Comparison of ENCODE assay signal across 8 mouse cellular contexts in the genomic region with DNA sequence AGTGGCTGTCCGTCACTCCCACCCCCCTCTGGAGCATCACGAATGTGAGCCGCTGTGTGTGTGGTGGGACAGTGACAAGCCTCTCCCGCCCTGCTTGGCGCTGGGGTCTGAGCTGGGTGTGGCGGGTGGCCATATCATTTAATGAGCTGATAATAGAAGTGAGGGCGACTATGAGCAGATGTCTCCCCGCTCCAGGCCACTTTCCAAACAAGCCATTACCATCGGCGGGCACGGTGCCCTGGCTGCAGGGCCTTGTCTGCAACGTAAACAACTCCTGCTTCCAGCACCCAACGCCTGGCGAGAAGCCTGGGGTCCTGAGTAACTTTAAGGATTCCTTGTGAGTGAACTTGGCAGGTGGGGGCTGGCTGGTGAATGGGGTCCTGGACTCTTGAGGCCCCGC. TPM values are rescaled to one million over a fixed set of nuclear protein-coding genes. Genes with fewer than 3 reads are reported as not detected.
DNase-seq lines count a peak whose midpoint lies in the region; ATAC-seq and TF ChIP-seq lines count a peak whose summit lies in the region.

No protein-coding gene starts in this region.

- peaks cover 10% of the 10 kb centered on the region; the same call in 1 of the 2 replicates for H3K27me3 ChIP-seq in lung, embryonic 14.5 days (ENCODE audit: insufficient read depth, low read length)
- H3K27me3 ChIP-seq in cerebellum, adult 2 months (ENCODE audit: control insufficient read depth, insufficient read depth, low read length) = no peaks in the 10 kb centered on the region
- peaks cover 20% of the 10 kb centered on the region for H3K27me3 ChIP-seq in heart, embryonic 11.5 days (ENCODE audit: control insufficient read depth, insufficient read depth, low read length)
- no peaks in the 10 kb centered on the region for H3K27me3 ChIP-seq in stomach, embryonic 15.5 days (replicated peaks)

- no peak for TF ChIP-seq CTCF in lung, embryonic 14.5 days (IDR thresholded peaks at IDR 0.05; ENCODE audit: low read depth)
- TF ChIP-seq CTCF in cerebellum, adult 2 months (IDR thresholded peaks at IDR 0.05; ENCODE audit: borderline replicate concordance, insufficient read depth, low read depth, low read length) = no peak

- peak; percentile 76 for DNase-seq in lung, embryonic 14.5 days
- no peak for DNase-seq in lung, postnatal 14 days
- peak; percentile 77 for DNase-seq in cerebellum, adult 2 months
- DNase-seq in liver = peak; percentile 69
- no peak for DNase-seq in left cerebral cortex, postnatal 25 days (ENCODE audit: low spot score in 2 of 2)
- no peak for DNase-seq in layer of hippocampus, postnatal 14 days (ENCODE audit: low spot score in 2 of 2)

- intact Hi-C loops in left cerebral cortex, postnatal 25 days (cut with DNase I) = no loop called here

- ATAC-seq in lung, embryonic 14.5 days (ENCODE audit: insufficient read depth) = peak; percentile 39; the same call in 1 of the 2 replicates
- no peak for ATAC-seq in heart, embryonic 11.5 days (replicated peaks; ENCODE audit: insufficient number of reproducible peaks, low FRiP score, low TSS enrichment)
- ATAC-seq in stomach, embryonic 15.5 days (ENCODE audit: insufficient read depth, low FRiP score, low read depth) = no peak; the same call in 1 of the 2 replicates

- WGBS in lung, embryonic 14.5 days = 9% methylated on average over 15 of the region's 15 CpGs
- WGBS in cerebellum, adult 2 months = 3% methylated on average over 15 of the region's 15 CpGs
- WGBS in heart, embryonic 11.5 days (ENCODE audit: insufficient replicate concordance) = 6% methylated on average over 15 of the region's 15 CpGs
- 15% methylated on average over 15 of the region's 15 CpGs for whole genome bisulfite sequencing in stomach, embryonic 15.5 days

- H3K27ac ChIP-seq in lung, embryonic 14.5 days (ENCODE audit: low read depth) = peak overlapping the region; percentile 43; the same call in 1 of the 2 replicates
- no peak overlapping the region for H3K27ac ChIP-seq in cerebellum, adult 2 months (ENCODE audit: insufficient read depth, low read length)
- H3K27ac ChIP-seq in heart, embryonic 11.5 days (ENCODE audit: low read depth, low read length) = no peak overlapping the region
- H3K27ac ChIP-seq in stomach, embryonic 15.5 days = no peak overlapping the region

- H3K4me2 ChIP-seq in lung, embryonic 14.5 days = peak overlapping the region; percentile 87
- H3K4me2 ChIP-seq in heart, embryonic 11.5 days = peak overlapping the region; percentile 65
- peak overlapping the region; percentile 79 for H3K4me2 ChIP-seq in stomach, embryonic 15.5 days

- H3K36me3 ChIP-seq in lung, embryonic 14.5 days (ENCODE audit: insufficient read depth) = peaks cover 28% of the 10 kb centered on the region
- H3K36me3 ChIP-seq in heart, embryonic 11.5 days (ENCODE audit: control insufficient read depth, insufficient read depth, low read length) = peaks cover 22% of the 10 kb centered on the region
- H3K36me3 ChIP-seq in stomach, embryonic 15.5 days = peaks cover 18% of the 10 kb centered on the region

- no peaks in the 10 kb centered on the region for H3K9me3 ChIP-seq in lung, embryonic 14.5 days (ENCODE audit: low read depth, low read length)
- no peaks in the 10 kb centered on the region for H3K9me3 ChIP-seq in heart, embryonic 11.5 days (replicated peaks; ENCODE audit: control insufficient read depth, low read length)
- H3K9me3 ChIP-seq in stomach, embryonic 15.5 days = no peaks in the 10 kb centered on the region

- peak overlapping the region; percentile 34 for H3K9ac ChIP-seq in lung, embryonic 14.5 days
- H3K9ac ChIP-seq in heart, embryonic 11.5 days (ENCODE audit: low read depth, low read length) = peak overlapping the region; percentile 18
- no peak overlapping the region for H3K9ac ChIP-seq in stomach, embryonic 15.5 days

- TF ChIP-seq POLR2A in cerebellum, adult 2 months (IDR thresholded peaks at IDR 0.05; ENCODE audit: borderline replicate concordance, insufficient read depth, low read length) = no peak

- peak overlapping the region; percentile 52 for H3K4me3 ChIP-seq in lung, embryonic 14.5 days (ENCODE audit: low read depth, low read length)
- peak overlapping the region; percentile 74 for H3K4me3 ChIP-seq in cerebellum, adult 2 months (replicated peaks; ENCODE audit: insufficient read depth, low read depth, low read length)
- peak overlapping the region; percentile 56 for H3K4me3 ChIP-seq in heart, embryonic 11.5 days (ENCODE audit: low read depth, low read length)
- H3K4me3 ChIP-seq in stomach, embryonic 15.5 days (replicated peaks) = peak overlapping the region; percentile 58

- peaks cover 8% of the 10 kb centered on the region; the same call in 1 of the 2 replicates for H3K4me1 ChIP-seq in lung, embryonic 14.5 days (ENCODE audit: insufficient read depth)
- no peaks in the 10 kb centered on the region for H3K4me1 ChIP-seq in cerebellum, adult 2 months (ENCODE audit: control insufficient read depth, insufficient read depth, low read length)
- peaks cover 14% of the 10 kb centered on the region for H3K4me1 ChIP-seq in heart, embryonic 11.5 days (ENCODE audit: control insufficient read depth, insufficient read depth, low read length)
- peaks cover 11% of the 10 kb centered on the region; the same call in 1 of the 2 replicates for H3K4me1 ChIP-seq in stomach, embryonic 15.5 days

RNA-seq across cellular contexts. Expression of gene Abca7, which starts 1.5 kb away (rescaled TPM):
- polyA plus RNA-seq in lung, embryonic 14.5 days (2014; fragmentation: Nextera tagmentation; extraction: Ambion mirVana) = 3.0 and 3.5 TPM in 2 replicates
- polyA plus RNA-seq in cerebellum, adult 2 months (2012; rRNA removed) = 31.1 and 32.4 TPM in 2 replicates
- 2.1 and 2.8 TPM in 2 replicates for polyA plus RNA-seq in heart, embryonic 11.5 days (2014; fragmentation: Nextera tagmentation; extraction: Ambion mirVana)
- 4.2 and 4.8 TPM in 2 replicates for polyA plus RNA-seq in stomach, embryonic 15.5 days (2015; fragmentation: Nextera tagmentation; extraction: Ambion mirVana)
- 10 to 100 TPM; 10.9 to 12.3 TPM for total RNA-seq in left cerebral cortex, postnatal 25 days (2021)
- 10 to 100 TPM in 1 of 2 experiments, 1 to 10 TPM in 1; 9.8 to 10.5 TPM for total RNA-seq in layer of hippocampus, postnatal 14 days (2021)

RNA-seq across cellular contexts. Expression of gene Cnn2, which starts 9.4 kb away (rescaled TPM):
- polyA plus RNA-seq in lung, embryonic 14.5 days (2014; fragmentation: Nextera tagmentation; extraction: Ambion mirVana) = 354 and 364 TPM in 2 replicates
- polyA plus RNA-seq in cerebellum, adult 2 months (2012; rRNA removed) = 8.2 and 9.3 TPM in 2 replicates
- 405 and 420 TPM in 2 replicates for polyA plus RNA-seq in heart, embryonic 11.5 days (2014; fragmentation: Nextera tagmentation; extraction: Ambion mirVana)
- 274 and 279 TPM in 2 replicates for polyA plus RNA-seq in stomach, embryonic 15.5 days (2015; fragmentation: Nextera tagmentation; extraction: Ambion mirVana)
- 1 to 10 TPM; 6.0 to 8.2 TPM for total RNA-seq in left cerebral cortex, postnatal 25 days (2021)
- total RNA-seq in layer of hippocampus, postnatal 14 days (2021) = 1 to 10 TPM; 7.5 to 9.3 TPM

RNA-seq across cellular contexts. Expression of gene Tmem259, which starts 13.7 kb away (rescaled TPM):
- 19.3 and 23.4 TPM in 2 replicates for polyA plus RNA-seq in lung, embryonic 14.5 days (2014; fragmentation: Nextera tagmentation; extraction: Ambion mirVana)
- 191 and 204 TPM in 2 replicates for polyA plus RNA-seq in cerebellum, adult 2 months (2012; rRNA removed)
- 12.8 and 15.6 TPM in 2 replicates for polyA plus RNA-seq in heart, embryonic 11.5 days (2014; fragmentation: Nextera tagmentation; extraction: Ambion mirVana)
- 20.6 and 21.3 TPM in 2 replicates for polyA plus RNA-seq in stomach, embryonic 15.5 days (2015; fragmentation: Nextera tagmentation; extraction: Ambion mirVana)
- 100 to 1,000 TPM; 123 to 124 TPM for total RNA-seq in left cerebral cortex, postnatal 25 days (2021)
- total RNA-seq in layer of hippocampus, postnatal 14 days (2021) = 100 to 1,000 TPM; 135 to 144 TPM

RNA-seq across cellular contexts. Expression of gene Arhgap45, which starts 18.6 kb away (rescaled TPM):
- 11.2 and 13.2 TPM in 2 replicates for polyA plus RNA-seq in lung, embryonic 14.5 days (2014; fragmentation: Nextera tagmentation; extraction: Ambion mirVana)
- polyA plus RNA-seq in cerebellum, adult 2 months (2012; rRNA removed) = 2.2 and 2.7 TPM in 2 replicates
- 6.2 and 7.5 TPM in 2 replicates for polyA plus RNA-seq in heart, embryonic 11.5 days (2014; fragmentation: Nextera tagmentation; extraction: Ambion mirVana)
- 9.1 and 10.0 TPM in 2 replicates for polyA plus RNA-seq in stomach, embryonic 15.5 days (2015; fragmentation: Nextera tagmentation; extraction: Ambion mirVana)
- 1 to 10 TPM; 3.6 to 4.0 TPM for total RNA-seq in left cerebral cortex, postnatal 25 days (2021)
- total RNA-seq in layer of hippocampus, postnatal 14 days (2021) = 1 to 10 TPM; 3.8 to 3.9 TPM

RNA-seq across cellular contexts. Expression of gene Grin3b, which starts 27.3 kb away (rescaled TPM):
- 0.30 and 0.41 TPM in 2 replicates for polyA plus RNA-seq in lung, embryonic 14.5 days (2014; fragmentation: Nextera tagmentation; extraction: Ambion mirVana)
- 5.5 and 5.9 TPM in 2 replicates for polyA plus RNA-seq in cerebellum, adult 2 months (2012; rRNA removed)
- 0.19 and 0.20 TPM in 2 replicates for polyA plus RNA-seq in heart, embryonic 11.5 days (2014; fragmentation: Nextera tagmentation; extraction: Ambion mirVana)
- 0.27 and 0.34 TPM in 2 replicates for polyA plus RNA-seq in stomach, embryonic 15.5 days (2015; fragmentation: Nextera tagmentation; extraction: Ambion mirVana)
- under 1 TPM; 0.14 to 0.23 TPM for total RNA-seq in left cerebral cortex, postnatal 25 days (2021)
- under 1 TPM; 0.12 to 0.21 TPM for total RNA-seq in layer of hippocampus, postnatal 14 days (2021)

Comparison
In these comparisons a context has a peak if more than half of its experiments do, and no peak if none do; other contexts are left out.
1. DNase-seq: peak in lung, embryonic 14.5 days (single experiment), cerebellum, adult 2 months (2 of 2) and liver (single experiment); none in lung, postnatal 14 days (single experiment), left cerebral cortex, postnatal 25 days (0 of 2) and layer of hippocampus, postnatal 14 days (0 of 2).
2. RNA of gene Cnn2, which starts 9.4 kb away (polyA plus RNA-seq): 405 to 420 TPM in heart, embryonic 11.5 days, 354 to 364 TPM in lung, embryonic 14.5 days and 274 to 279 TPM in stomach, embryonic 15.5 days; 8.2 to 9.3 TPM in cerebellum, adult 2 months; every median in the first group is over 10 times any median in the second.
3. Peak in every context shown above with its lines, with median percentiles within 50 percentile points of each other: H3K4me2 ChIP-seq and H3K4me3 ChIP-seq.